Mouse (Mus musculus) neural tube, embryonic 10.5 days (tissue): ENCODE results near the gene Sox13.
"Not testable (repeated sequence)": the region's sequence is repeated elsewhere in the genome, so short reads cannot be mapped to it uniquely, and the experiment has no call there.

Experiments used
- DNase-seq: peaks from one replicate; pipeline ENCODE4 v3.0.0-alpha.2; 2017; ENCODE audit warnings: low spot score; ENCODE audit errors: extremely low spot score

Gene Sox13

GRCm38 (mm10) chr1:133368644-133369043 is 55.5 kb downstream of the Sox13 start:
- no peak for DNase-seq

GRCm38 (mm10) chr1:133367606-133368488 is 56.3 kb downstream of the Sox13 start:
- peak; percentile 49 for DNase-seq

- no peak for DNase-seq
Observed at GRCm38 (mm10) chr1:133366951-133367605, 57.1 kb downstream of the Sox13 start.

- no peak for DNase-seq
Observed at GRCm38 (mm10) chr1:133364890-133365289, 59.3 kb downstream of the Sox13 start.

- no peak for DNase-seq
Observed at GRCm38 (mm10) chr1:133364022-133364630, 60.1 kb downstream of the Sox13 start.

GRCm38 (mm10) chr1:133363276-133364021 is 60.7 kb downstream of the Sox13 start, which contains the start of gene Etnk2:
Gene Etnk2, plus strand, starts transcription at chr1:133363572.
- DNase-seq, result peak; percentile 87

GRCm38 (mm10) chr1:133362103-133362502 is 62.1 kb downstream of the Sox13 start:
- DNase-seq, result no peak

GRCm38 (mm10) chr1:133361006-133361405 is 63.2 kb downstream of the Sox13 start:
- no peak for DNase-seq

GRCm38 (mm10) chr1:133356330-133356729 is 67.8 kb downstream of the Sox13 start:
- DNase-seq, result no peak

GRCm38 (mm10) chr1:133355912-133356311 is 68.3 kb downstream of the Sox13 start:
- DNase-seq, result no peak

GRCm38 (mm10) chr1:133355469-133355868 is 68.7 kb downstream of the Sox13 start:
- DNase-seq, result no peak

- peak; percentile 74 for DNase-seq
Observed at GRCm38 (mm10) chr1:133353371-133353809, 70.8 kb downstream of the Sox13 start.

GRCm38 (mm10) chr1:133351762-133352161 is 72.4 kb downstream of the Sox13 start:
- no peak for DNase-seq

GRCm38 (mm10) chr1:133350210-133350609 is 74.0 kb downstream of the Sox13 start, which contains the start of gene Ren1:
Gene Ren1, plus strand, starts transcription at chr1:133350510.
- no peak for DNase-seq

GRCm38 (mm10) chr1:133347693-133348520 is 76.3 kb downstream of the Sox13 start:
- no peak for DNase-seq

GRCm38 (mm10) chr1:133347226-133347625 is 77.0 kb downstream of the Sox13 start:
- DNase-seq, result no peak

GRCm38 (mm10) chr1:133346531-133346930 is 77.6 kb downstream of the Sox13 start:
- DNase-seq, result no peak

GRCm38 (mm10) chr1:133344357-133344756 is 79.8 kb downstream of the Sox13 start:
- DNase-seq, result no peak

GRCm38 (mm10) chr1:133340403-133340802 is 83.8 kb downstream of the Sox13 start:
- not testable (repeated sequence) for DNase-seq

GRCm38 (mm10) chr1:133333937-133334336 is 90.2 kb downstream of the Sox13 start:
- no peak for DNase-seq
